Mouse (Mus musculus) layer of hippocampus, postnatal 14 days (tissue): ENCODE results near the gene Areg. TPM values are rescaled to one million over a fixed set of nuclear protein-coding genes. Genes with fewer than 3 reads are reported as not detected.

ENCODE experiments used
- DNase-seq, 2 experiments: peaks; one replicate each; pipeline ENCODE4 v3.0.0; 2021 to 2022; ENCODE audit warnings: low spot score in 2 of 2, mixed read lengths in 1 of 2
- total RNA-seq, 2 experiments: library from RNA; stranded (reverse); gene quantifications; 2 replicates each; pipeline ENCODE4 v1.2.3; 2021

Gene Areg
- total RNA-seq, 2 experiments from 2014 or later: 0.37 TPM; not detected in 1

DNA sequence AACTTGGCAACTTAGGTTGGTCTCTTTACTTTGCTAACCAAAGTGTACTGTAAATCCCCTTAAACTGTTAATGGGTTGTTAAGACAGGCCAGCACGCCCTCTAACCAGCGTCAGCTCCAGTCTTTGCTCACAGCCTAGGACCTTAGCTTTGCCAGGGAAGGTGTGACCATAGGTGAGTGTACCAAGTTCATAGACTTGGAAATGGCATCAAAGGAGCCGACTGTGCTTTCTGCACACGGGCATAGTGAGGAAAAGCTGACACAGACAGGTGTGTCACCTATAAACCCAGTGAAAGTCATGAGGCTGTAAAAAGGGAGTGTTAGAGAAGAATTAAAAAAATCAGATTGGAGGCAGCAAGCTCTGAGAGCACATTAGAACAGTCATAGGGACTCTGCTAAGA is 23.4 kb downstream of the Areg start:
- DNase-seq: no peak

DNA sequence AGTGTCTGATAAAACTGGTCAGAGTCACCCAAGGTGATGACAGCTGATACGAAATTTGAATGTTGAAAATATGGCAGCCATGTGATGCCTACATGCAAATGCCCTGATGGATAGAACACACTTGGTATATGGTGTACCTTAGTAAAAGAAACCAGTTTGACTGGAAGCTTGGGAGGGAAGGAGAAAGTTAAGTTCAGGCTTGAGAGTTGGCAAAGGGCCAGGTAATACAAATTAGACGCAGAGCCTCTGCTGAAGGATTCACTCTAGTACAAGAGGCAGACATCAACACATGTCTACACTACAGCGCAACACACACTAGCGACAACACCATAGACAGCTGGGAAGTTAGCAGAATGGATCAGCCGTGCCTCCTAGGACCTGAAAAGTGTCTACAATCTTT is 27.2 kb downstream of the Areg start:
- DNase-seq: no peak

GRCm38 (mm10) chr5:91176397-91176796 is 37.0 kb downstream of the Areg start:
- DNase-seq: no peak

DNA sequence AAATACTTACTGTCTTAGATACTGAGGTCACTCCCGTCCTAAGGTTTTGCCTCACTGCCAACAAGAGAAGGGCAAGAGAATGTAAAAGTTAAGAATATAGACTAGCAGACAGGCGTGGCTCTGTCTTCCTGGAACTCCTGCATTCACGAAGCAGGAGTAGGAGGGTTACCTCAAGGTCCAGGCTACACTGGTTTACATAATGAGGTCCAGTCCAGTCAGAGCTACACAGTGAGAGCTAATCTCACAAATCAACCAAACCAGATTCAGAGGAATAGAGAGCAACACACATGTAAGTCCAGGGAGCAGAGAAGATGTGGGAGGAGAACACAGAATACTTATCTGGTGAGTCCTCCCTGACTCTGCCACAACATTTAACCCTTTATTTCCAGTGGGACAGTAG is 55.2 kb downstream of the Areg start:
- DNase-seq: no peak

Other genes with a start within 250 kb of the Areg start
- gene Cxcl1, start 248.4 kb upstream of the Areg start, total RNA-seq: under 1 TPM; 0.46 to 0.83 TPM
- not detected for gene Cxcl2, start 235.7 kb upstream of the Areg start, total RNA-seq
- 10 to 100 TPM; 16.8 to 18.0 TPM for gene Mthfd2l, start 208.5 kb upstream of the Areg start, total RNA-seq
- under 1 TPM in 1 of 2 experiments, not detected in 1; 0.60 TPM for gene Epgn, start 112.1 kb upstream of the Areg start, total RNA-seq
- not detected for gene Ereg, start 65.0 kb upstream of the Areg start, total RNA-seq